Mouse (Mus musculus): Measurements from ENCODE around the gene Spata16. TPM values are rescaled to one million over a fixed set of nuclear protein-coding genes. Genes with fewer than 3 reads are reported as not detected.
"Not testable (repeated sequence)": the region's sequence is repeated elsewhere in the genome, so short reads cannot be mapped to it uniquely, and the experiment has no call there.

The Spata16 gene
- polyA plus RNA-seq (2015; fragmentation: Nextera tagmentation; extraction: Ambion mirVana): not detected in 2 replicates

DNA sequence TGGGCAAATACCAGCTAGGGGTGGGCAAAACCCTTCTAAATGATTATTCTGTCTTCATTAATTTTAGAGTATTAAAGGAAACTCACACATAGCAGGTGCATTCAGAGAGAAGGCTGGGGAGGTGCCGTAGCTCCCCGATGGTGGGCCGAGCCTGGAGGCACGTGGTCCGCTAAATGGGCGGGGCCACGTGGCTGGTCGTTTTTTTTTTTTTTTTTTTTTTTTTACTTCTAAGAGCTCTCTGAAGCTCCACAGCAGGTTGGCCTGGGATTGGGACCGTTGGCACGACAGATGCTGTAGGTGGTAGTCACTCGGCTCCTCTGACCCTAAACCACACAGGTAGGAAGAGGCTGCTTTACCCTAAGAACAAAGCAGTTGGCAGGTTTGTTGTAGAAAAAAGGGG lies at the start of gene Spata16:
Gene Spata16 (plus strand): TSS at position 219 of the 400 bp plus-strand sequence.
- Histone ChIP-seq H3K9ac (no peak within 1 kb of the TSS), H3K27ac (no peak within 1 kb of the TSS), H3K4me1 (peaks cover 6% of the 10 kb centered on the region; the same call in 1 of the 2 replicates), H3K9me3 (no peaks in the 10 kb centered on the region), H3K27me3 (replicated peaks) (no peaks in the 10 kb centered on the region), H3K4me2 (no peak within 1 kb of the TSS), H3K4me3 (no peak within 1 kb of the TSS), H3K36me3 (replicated peaks) (no peaks in the 10 kb centered on the region)
- ATAC-seq (replicated peaks): no peak
- WGBS: 76% methylated on average over 11 of the region's 11 CpGs

DNA sequence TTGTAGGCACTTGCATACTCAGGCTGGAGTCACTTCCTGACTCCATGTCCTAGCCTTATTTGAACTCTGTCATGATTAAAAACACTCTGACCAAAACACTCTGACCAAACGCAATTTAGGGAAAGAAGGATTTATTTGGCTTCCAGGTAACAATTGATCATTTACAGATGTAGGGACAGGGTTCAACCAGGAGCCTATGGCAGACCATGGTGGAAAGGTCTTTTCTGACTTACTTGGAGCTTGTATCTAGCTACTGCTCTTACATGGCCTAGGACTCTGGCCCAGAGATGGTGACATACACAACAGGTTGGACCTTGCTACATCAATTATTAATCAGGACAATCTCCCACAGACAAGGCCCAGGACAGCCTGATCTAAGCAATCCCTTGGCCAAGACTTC lies 32.6 kb upstream of the Spata16 start:
- Histone ChIP-seq H3K4me2 (no peak overlapping the region), H3K36me3 (replicated peaks) (no peaks in the 10 kb centered on the region), H3K9ac (no peak overlapping the region), H3K4me1 (no peaks in the 10 kb centered on the region), H3K4me3 (no peak overlapping the region), H3K27ac (no peak overlapping the region), H3K9me3 (no peaks in the 10 kb centered on the region), H3K27me3 (replicated peaks) (no peaks in the 10 kb centered on the region)
- ATAC-seq (replicated peaks): no peak
- WGBS: 89% methylated on average over 1 of the region's 1 CpGs

DNA sequence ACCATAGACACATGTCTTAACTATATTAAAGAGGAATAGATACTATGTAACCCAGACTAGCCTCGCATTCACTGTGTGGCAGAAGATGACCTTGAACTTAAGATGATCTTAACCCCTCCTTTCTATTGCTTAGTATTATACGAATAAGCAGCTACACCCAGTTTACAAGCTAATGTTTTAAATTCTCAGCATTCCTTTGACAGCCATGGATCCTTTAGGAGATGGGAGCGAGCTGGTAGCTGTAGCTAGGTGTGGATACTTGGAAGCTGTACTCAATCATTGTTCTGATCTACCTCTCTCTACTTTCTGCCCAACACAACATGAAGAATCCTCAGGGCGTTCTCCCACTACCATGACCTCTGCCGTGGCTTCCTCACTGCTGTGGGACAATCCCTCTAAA lies 28.9 kb upstream of the Spata16 start:
- Histone ChIP-seq H3K4me2 (no peak overlapping the region), H3K36me3 (replicated peaks) (no peaks in the 10 kb centered on the region), H3K9me3 (no peaks in the 10 kb centered on the region), H3K4me3 (no peak overlapping the region), H3K4me1 (no peaks in the 10 kb centered on the region), H3K9ac (no peak overlapping the region), H3K27ac (no peak overlapping the region), H3K27me3 (replicated peaks) (no peaks in the 10 kb centered on the region)
- ATAC-seq (replicated peaks): no peak
- WGBS: 90% methylated on average over 5 of the region's 5 CpGs

DNA sequence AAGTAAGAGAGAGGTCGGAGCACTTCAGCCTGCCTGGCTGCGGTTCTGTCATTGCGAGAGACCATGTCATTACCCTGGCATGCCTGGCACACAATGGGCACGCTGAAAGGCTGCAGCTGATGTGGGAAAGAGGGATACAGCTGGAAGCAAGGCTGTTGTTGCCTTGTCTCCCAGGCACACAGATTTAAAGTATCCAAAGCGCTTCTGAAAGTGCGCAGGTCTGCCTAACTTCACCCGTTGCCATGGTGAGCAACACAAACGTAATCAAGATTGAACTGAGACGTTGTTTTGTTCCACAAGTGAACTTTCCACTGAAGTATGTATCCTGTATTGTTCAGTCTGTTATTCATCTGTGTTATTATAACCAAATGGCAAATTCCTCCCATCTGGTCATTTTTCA lies 1.8 kb downstream of the Spata16 start:
- no peak overlapping the region for H3K27ac ChIP-seq
- H3K9ac ChIP-seq: no peak overlapping the region
- no peak overlapping the region for H3K4me3 ChIP-seq
- no peaks in the 10 kb centered on the region for H3K36me3 ChIP-seq (replicated peaks)
- H3K27me3 ChIP-seq (replicated peaks): no peaks in the 10 kb centered on the region
- H3K4me1 ChIP-seq: peaks cover 6% of the 10 kb centered on the region; the same call in 1 of the 2 replicates
- WGBS: 36% methylated on average over 9 of the region's 9 CpGs
- H3K4me2 ChIP-seq: peak overlapping the region; percentile 22
- no peaks in the 10 kb centered on the region for H3K9me3 ChIP-seq
- ATAC-seq (replicated peaks): peak; percentile 41

DNA sequence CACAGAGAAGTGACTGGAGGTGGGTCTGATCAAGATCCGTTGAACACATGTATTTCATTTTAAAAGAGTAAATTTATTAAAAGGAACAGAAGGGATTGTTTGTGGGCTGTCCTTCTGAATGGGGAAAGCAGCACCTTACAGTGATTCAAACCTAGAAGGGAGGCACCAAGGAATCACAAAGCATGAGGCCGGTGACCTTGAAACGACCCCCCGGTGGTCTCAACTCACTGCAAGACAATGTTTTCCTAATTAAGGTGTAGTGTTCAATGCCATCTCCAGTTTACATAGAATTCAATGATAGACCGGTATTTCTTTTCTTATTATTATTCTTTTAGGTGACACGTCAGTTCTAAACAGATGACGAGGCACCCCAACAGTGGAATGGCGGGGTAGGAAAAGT lies 2.4 kb downstream of the Spata16 start:
- WGBS: 72% methylated on average over 8 of the region's 8 CpGs
- ATAC-seq (replicated peaks): no peak
- no peaks in the 10 kb centered on the region for H3K9me3 ChIP-seq
- H3K27me3 ChIP-seq (replicated peaks): no peaks in the 10 kb centered on the region
- H3K27ac ChIP-seq: no peak overlapping the region
- no peak overlapping the region for H3K4me3 ChIP-seq
- no peaks in the 10 kb centered on the region for H3K36me3 ChIP-seq (replicated peaks)
- peaks cover 6% of the 10 kb centered on the region; the same call in 1 of the 2 replicates for H3K4me1 ChIP-seq
- H3K9ac ChIP-seq: no peak overlapping the region
- H3K4me2 ChIP-seq: no peak overlapping the region

DNA sequence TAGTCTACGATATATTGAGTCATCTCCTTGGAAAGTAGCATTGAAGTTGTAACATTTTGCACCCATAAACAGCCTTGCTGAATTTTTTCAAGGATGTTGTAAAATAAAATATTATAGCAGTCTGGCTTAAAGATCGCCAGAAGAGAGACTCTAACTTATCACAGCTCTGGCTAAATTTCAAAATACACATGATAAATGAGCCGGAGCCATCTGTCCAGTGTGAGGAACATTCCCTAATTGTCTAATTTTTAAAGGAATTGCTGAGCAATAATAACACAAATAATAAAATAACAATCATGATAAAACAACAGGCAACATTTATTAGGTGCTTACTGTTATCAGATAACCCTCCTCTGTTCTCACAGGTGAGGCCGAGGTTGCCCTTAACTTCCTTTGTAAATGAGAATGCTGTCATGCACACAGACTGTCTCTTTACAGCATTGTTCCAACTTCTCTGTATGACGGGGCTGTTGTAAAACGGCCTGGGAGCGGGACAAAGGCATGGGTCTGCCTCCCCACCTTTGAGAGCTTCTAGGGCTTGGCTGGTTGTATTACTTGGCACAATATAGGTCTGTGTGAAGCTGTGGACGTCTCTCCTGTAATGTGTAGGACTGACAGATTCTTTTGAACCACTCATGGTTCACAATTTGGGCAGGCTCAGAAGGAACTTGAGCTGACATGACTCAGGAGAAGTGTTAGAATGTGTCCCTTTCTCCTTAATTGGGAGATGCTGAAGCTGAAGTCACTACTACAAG lies 3.1 kb downstream of the Spata16 start:
- Histone ChIP-seq H3K27me3 (replicated peaks) (no peaks in the 10 kb centered on the region), H3K36me3 (replicated peaks) (no peaks in the 10 kb centered on the region), H3K9me3 (no peaks in the 10 kb centered on the region), H3K9ac (no peak overlapping the region), H3K27ac (no peak overlapping the region), H3K4me3 (no peak overlapping the region), H3K4me2 (no peak overlapping the region), H3K4me1 (peaks cover 6% of the 10 kb centered on the region; the same call in 1 of the 2 replicates)
- WGBS: 50% methylated on average over 8 of the region's 8 CpGs
- ATAC-seq (replicated peaks): peak; percentile 47

DNA sequence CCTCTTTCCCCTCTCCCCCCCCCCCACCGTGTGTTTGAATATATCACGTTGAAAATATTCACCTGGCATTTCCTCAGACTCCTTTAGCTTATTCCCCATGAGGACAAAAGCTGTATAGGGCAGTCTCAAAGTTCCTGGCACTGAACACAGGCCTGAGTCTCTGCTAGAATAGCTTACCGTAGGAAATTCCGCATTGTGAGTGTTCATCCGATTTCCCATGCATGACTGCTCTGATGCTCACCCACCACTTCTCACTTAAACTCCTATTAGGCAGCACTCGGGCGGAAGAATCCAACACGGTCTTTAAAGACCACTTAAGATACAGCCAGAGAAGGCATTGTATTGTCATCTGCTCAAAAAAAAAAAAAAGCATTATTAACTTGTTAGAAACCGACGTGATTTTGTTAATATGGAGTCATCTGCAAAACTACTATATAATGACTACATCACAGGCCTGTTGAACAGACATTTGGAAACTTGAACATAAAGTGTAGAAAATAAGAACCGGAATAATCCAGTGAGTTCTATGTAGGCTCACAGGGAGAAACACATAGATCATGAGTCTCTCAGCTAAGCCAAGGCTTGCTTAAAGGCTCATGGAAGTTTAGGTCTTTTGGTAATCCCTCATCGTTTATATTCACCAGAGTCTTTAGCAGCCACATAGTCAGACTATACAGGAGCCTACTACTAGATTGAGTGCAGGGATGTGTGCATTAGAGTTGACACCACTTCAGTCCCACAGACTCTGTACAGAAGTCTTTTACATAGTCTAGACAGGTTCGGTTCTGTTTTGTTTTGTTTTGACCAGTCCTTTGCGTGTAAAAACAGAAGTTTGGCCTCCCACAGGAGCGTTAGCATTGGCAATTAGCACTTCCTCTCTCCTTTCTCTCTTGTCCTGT lies 4.2 kb downstream of the Spata16 start:
- Histone ChIP-seq H3K4me1 (peaks cover 6% of the 10 kb centered on the region; the same call in 1 of the 2 replicates), H3K4me2 (no peak overlapping the region), H3K4me3 (no peak overlapping the region), H3K36me3 (replicated peaks) (no peaks in the 10 kb centered on the region), H3K9me3 (no peaks in the 10 kb centered on the region), H3K27me3 (replicated peaks) (no peaks in the 10 kb centered on the region), H3K9ac (no peak overlapping the region), H3K27ac (no peak overlapping the region)
- WGBS: 29% methylated on average over 15 of the region's 15 CpGs
- peak; percentile 69; the same call in 1 of the 2 replicates for ATAC-seq (replicated peaks)

DNA sequence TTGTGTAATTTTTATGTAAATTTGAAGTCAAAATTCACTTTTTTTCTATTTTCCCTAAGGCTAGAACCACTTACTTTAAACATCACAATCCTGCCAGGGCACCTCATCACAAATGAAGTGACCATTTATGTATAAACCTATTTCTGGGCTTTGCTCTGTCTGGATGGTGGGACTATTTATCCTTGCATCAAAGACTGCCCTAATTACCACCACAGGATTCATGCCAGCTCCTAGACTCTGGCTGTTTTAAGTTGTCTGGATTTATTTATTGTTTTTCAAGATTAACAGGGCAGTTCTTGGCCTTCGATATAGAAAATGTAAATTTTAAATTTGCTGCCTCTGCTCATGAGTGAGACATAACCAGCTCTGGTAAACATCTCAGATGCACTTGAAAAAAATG lies 6.7 kb downstream of the Spata16 start:
- H3K27me3 ChIP-seq (replicated peaks): no peaks in the 10 kb centered on the region
- H3K36me3 ChIP-seq (replicated peaks): no peaks in the 10 kb centered on the region
- no peak for ATAC-seq (replicated peaks)
- H3K27ac ChIP-seq: no peak overlapping the region
- no peak overlapping the region for H3K4me3 ChIP-seq
- no peak overlapping the region for H3K4me2 ChIP-seq
- H3K9me3 ChIP-seq: no peaks in the 10 kb centered on the region
- WGBS: 75% methylated on average over 1 of the region's 1 CpGs
- H3K4me1 ChIP-seq: peaks cover 2% of the 10 kb centered on the region; the same call in 1 of the 2 replicates
- no peak overlapping the region for H3K9ac ChIP-seq

DNA sequence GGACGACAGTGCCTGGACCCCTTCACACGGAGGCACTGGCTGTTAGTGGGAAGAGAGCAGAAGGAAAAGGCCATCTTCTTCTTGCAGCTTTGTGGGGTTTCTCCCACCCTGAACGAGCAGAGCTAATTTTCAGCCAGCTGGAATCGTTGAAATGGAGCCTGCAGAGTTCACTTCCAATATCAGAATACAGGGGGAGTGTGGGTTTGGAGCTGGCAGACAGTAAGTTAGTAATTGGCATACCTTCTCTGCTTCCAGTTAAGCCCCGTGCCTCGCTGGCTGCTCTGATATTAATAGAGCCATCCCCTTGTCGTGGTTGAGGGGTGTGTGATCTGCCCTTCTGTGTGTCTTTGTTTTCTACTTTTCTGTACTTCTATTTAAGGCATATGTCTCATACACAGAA lies 9.4 kb downstream of the Spata16 start:
- Histone ChIP-seq H3K4me2 (no peak overlapping the region), H3K9me3 (no peaks in the 10 kb centered on the region), H3K4me3 (no peak overlapping the region), H3K27ac (no peak overlapping the region), H3K36me3 (replicated peaks) (no peaks in the 10 kb centered on the region), H3K9ac (no peak overlapping the region), H3K4me1 (no peaks in the 10 kb centered on the region), H3K27me3 (replicated peaks) (no peaks in the 10 kb centered on the region)
- ATAC-seq (replicated peaks): 0 out of 2 replicates have a peak, but pooled peaks have one; percentile 39
- 67% methylated on average over 7 of the region's 7 CpGs for WGBS

DNA sequence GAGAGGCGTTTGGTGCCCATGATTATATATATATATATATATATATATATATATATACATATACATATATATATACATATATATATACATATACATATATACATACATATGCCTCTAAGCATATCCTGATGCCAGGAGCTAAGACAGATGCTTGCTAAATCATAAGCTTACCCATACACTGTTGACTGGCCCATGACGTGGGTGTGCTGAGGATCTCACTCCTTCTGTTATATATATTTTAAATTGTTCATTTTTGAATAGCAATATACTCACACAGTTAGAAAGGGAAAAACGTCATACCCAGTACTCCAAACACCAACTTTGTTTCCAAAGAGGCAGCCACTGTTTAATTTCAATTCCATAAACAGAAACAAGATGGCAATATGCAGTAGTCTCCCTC lies 48.4 kb downstream of the Spata16 start:
- no peak for ATAC-seq (replicated peaks)
- Histone ChIP-seq H3K4me2 (no peak overlapping the region), H3K4me1 (no peaks in the 10 kb centered on the region), H3K9me3 (no peaks in the 10 kb centered on the region), H3K4me3 (no peak overlapping the region), H3K27me3 (replicated peaks) (no peaks in the 10 kb centered on the region), H3K27ac (no peak overlapping the region), H3K9ac (no peak overlapping the region), H3K36me3 (replicated peaks) (no peaks in the 10 kb centered on the region)
- WGBS: 90% methylated on average over 3 of the region's 3 CpGs

DNA sequence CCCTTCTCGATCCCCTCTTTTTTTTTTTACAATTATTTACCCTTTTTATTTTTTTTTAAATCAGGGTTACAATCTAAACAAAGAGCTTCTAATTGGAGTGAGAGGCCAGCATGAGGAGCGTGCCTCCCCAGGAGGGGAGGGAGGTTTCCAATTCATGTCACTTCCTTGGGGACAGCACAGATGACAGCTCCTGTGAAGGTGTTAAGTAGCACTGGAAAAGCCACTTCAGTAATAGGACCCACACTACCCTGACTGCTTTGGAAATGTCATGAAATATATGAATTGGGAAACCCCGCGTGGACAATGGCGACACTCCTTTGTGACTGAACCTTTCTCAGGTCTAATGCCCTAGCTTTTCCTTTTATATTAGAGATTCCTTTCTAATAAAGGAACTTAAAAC lies 72.1 kb downstream of the Spata16 start:
- not testable (repeated sequence) for H3K9me3 ChIP-seq; ATAC-seq (replicated peaks); H3K27me3 ChIP-seq (replicated peaks); H3K4me3 ChIP-seq; H3K9ac ChIP-seq; H3K4me2 ChIP-seq; H3K27ac ChIP-seq; H3K36me3 ChIP-seq (replicated peaks); H3K4me1 ChIP-seq
- WGBS: 78% methylated on average over 5 of the region's 5 CpGs

DNA sequence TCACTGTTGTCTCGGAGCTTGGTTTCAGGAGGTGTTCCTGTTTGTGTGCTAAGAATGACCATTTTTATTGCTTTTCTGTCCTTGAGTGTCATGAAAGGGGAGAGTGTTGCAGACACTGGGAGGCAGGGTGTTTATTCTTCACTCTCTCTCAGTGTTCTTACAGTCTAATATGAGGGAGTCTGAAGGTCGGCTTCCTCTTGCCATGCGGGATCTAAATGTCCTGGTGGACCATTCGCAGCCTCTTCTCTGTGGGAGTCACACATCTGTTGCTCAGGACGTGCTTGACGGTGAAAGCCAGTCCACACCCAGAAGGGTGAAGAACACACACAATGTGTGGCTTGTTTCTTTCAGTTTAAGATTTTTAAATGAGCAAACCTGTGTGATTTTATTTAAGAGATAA lies 90.1 kb downstream of the Spata16 start:
- Histone ChIP-seq H3K27me3 (replicated peaks) (no peaks in the 10 kb centered on the region), H3K36me3 (replicated peaks) (no peaks in the 10 kb centered on the region), H3K4me3 (no peak overlapping the region), H3K4me1 (no peaks in the 10 kb centered on the region), H3K9me3 (no peaks in the 10 kb centered on the region), H3K27ac (no peak overlapping the region), H3K4me2 (no peak overlapping the region), H3K9ac (no peak overlapping the region)
- no peak for ATAC-seq (replicated peaks)
- 66% methylated on average over 6 of the region's 6 CpGs for WGBS

Measured in midbrain, embryonic 15.5 days (tissue).